Mouse (Mus musculus): ENCODE data around the gene Tbc1d14. TPM values are rescaled to one million over a fixed set of nuclear protein-coding genes. Genes with fewer than 3 reads are reported as not detected.

The Tbc1d14 gene
- polyA plus RNA-seq, 1 experiment from 2014 or later = 40.1 TPM

DNA sequence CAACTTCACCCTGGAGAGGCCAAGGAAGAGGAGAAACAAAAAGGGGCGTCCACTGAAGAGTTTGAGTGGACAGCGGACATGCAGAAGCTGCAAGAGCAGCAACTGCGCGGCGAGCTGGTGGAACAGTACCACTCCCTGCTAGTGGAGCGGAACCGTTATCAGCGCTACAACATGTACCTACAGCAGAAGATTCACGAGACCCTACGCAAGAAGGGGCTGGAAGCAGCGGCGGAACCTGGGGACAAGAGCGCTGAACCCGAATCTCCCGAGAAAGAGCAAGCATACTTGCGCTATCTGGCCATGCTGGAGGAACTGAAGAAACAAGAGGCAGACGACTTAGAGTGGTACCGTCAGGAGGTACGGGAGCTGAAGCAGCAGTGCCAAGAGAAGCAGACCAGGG, 107.8 kb downstream of the Tbc1d14 start:
- H3K9ac ChIP-seq = no peak overlapping the region
- no peaks in the 10 kb centered on the region for H3K9me3 ChIP-seq
- ATAC-seq (ENCODE audit: insufficient number of reproducible peaks, low FRiP score, low TSS enrichment, low read depth) = no peak
- peaks cover 27% of the 10 kb centered on the region for H3K27me3 ChIP-seq
- peak overlapping the region; percentile 92 for H3K4me3 ChIP-seq
- H3K27ac ChIP-seq = no peak overlapping the region
- peak overlapping the region; percentile 87 for H3K4me2 ChIP-seq
- H3K36me3 ChIP-seq = no peaks in the 10 kb centered on the region
- WGBS = 37% methylated on average over 19 of the region's 19 CpGs
- peaks cover 28% of the 10 kb centered on the region for H3K4me1 ChIP-seq

DNA sequence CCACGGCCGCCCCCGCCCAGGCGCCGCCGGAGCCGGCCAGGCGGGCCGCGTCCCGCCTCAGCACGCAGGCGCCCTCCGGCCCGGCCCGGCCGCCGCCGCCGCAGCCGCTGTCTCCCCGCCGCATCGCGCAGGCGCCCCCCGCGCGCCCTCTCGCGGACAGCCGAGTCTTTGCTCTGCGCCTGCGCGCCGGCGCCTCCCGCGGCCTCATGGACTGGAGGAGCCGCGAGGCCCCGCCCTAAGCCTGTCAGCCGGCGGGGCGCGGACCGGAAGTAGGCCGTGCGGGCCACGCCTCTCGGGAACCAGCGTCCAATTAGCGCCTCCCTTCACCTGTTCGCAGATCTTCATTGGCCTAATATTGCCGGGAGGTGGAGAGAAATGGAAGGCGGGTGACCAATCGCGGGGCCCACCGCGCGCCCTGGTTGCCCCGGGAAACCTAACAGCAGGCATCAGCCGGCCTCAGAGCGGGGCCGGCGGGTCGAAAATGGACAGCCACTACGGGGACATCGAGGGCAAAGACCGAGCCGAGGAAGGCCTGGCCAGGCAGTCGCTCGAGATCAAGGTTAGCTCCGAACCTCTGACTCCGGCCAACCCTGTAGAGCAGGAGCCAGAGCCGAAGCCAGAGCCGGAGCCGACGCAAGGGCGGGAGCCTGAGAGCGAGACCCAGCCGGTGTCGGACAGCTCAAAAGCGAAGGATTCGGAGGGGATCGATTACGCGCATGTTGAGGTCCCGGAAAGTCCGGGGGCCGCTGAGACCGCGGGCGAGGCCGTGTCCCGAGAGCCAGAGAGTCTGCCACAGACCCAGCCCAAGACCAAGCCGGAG, 108.7 kb downstream of the Tbc1d14 start, which contains the start of the genes Tada2b and Ccdc96:
TSS of gene Tada2b (minus strand) at position 115 of the 820 bp plus-strand sequence.
TSS of gene Ccdc96 (plus strand) at position 418 of the 820 bp plus-strand sequence.
- ATAC-seq (ENCODE audit: insufficient number of reproducible peaks, low FRiP score, low TSS enrichment, low read depth) = peak; percentile 99

DNA sequence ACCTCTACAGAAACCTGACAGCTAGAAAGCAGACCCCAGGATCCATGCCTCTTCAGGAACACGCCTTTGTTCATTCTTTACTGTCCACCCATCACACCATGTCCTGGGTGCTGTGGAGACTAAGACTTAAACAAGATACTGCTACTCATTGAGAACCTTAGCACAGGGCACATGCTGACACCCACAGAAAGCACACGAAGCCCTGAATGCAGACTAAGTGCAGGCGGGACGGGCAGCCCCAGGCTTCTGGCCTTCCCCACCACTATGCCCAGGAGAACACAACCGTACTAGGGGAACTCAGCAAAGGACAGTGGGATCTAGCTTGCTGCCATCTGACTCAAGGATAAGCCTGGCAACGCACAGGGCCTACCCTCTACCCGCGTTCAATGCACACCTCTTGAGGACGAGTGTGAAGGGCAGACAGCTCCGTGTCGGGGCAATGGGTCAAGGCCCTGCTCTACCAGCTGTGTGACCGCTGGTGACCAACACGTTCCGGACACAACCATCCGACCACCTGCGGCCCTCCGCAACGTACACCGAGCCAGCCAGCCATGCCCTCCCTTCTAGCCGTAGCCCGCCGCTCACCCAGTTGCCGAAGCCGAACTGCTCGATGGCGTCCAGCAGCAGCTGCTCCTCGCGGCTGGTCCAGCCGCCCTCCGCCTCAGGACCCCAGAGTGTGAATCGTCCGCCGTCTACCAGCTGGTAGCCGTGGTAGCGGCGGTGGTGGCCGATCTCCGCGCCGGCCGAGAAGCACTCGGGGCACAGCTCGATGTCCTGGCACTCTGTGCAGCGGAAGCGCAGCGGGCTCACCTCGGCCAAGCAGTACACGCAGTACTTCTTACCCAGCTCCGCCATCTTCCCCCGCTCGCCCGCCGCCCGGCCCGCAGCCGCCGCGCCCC, 109.6 kb downstream of the Tbc1d14 start:
- Histone ChIP-seq H3K4me2 (peak overlapping the region; percentile 58), H3K36me3 (no peaks in the 10 kb centered on the region), H3K9ac (peak overlapping the region; percentile 69), H3K4me1 (peaks cover 28% of the 10 kb centered on the region), H3K27ac (peak overlapping the region; percentile 77), H3K27me3 (peaks cover 27% of the 10 kb centered on the region), H3K9me3 (no peaks in the 10 kb centered on the region), H3K4me3 (peak overlapping the region; percentile 92)
- ATAC-seq (ENCODE audit: insufficient number of reproducible peaks, low FRiP score, low TSS enrichment, low read depth) = no peak; the same call in 1 of the 2 replicates
- WGBS = 1% methylated on average over 58 of the region's 58 CpGs

More for the DNA sequence above, 108.7 kb downstream of the Tbc1d14 start, which contains the start of the genes Tada2b and Ccdc96:
- Histone ChIP-seq H3K9me3 (no peaks in the 10 kb centered on the region), H3K27me3 (peaks cover 27% of the 10 kb centered on the region), H3K9ac (peak within 1 kb of the TSS; percentile 69), H3K27ac (peak within 1 kb of the TSS; percentile 77), H3K4me3 (peak within 1 kb of the TSS; percentile 92), H3K4me1 (peaks cover 28% of the 10 kb centered on the region), H3K4me2 (peak within 1 kb of the TSS; percentile 87), H3K36me3 (no peaks in the 10 kb centered on the region)
- WGBS = 1% methylated on average over 93 of the region's 97 CpGs

DNA sequence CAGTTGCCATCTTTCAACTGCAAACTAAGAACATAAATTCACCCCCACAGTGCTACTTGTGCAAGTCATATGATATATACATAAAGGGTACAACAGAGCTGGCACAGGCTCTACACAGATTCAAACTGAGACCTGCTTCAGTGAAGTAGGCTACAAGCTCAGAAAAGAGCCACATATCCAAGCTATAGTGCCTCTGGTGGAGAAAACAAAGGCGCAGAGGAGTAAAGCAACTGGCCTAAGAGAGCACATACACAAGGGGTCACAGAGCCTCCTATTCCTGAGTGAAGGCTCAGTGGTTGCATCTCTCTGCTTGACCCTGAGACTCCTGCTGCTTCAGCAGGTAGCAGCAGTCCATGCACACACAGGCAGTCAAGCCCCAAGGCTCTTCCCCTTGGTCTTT, 112.0 kb downstream of the Tbc1d14 start:
- H3K36me3 ChIP-seq = peaks cover 6% of the 10 kb centered on the region
- no peak overlapping the region for H3K9ac ChIP-seq
- no peak overlapping the region for H3K4me3 ChIP-seq
- no peak overlapping the region for H3K27ac ChIP-seq
- WGBS = 73% methylated on average over 1 of the region's 1 CpGs
- ATAC-seq (ENCODE audit: insufficient number of reproducible peaks, low FRiP score, low TSS enrichment, low read depth) = no peak
- H3K4me2 ChIP-seq = no peak overlapping the region
- H3K27me3 ChIP-seq = peaks cover 16% of the 10 kb centered on the region
- H3K4me1 ChIP-seq = peaks cover 30% of the 10 kb centered on the region
- no peaks in the 10 kb centered on the region for H3K9me3 ChIP-seq

DNA sequence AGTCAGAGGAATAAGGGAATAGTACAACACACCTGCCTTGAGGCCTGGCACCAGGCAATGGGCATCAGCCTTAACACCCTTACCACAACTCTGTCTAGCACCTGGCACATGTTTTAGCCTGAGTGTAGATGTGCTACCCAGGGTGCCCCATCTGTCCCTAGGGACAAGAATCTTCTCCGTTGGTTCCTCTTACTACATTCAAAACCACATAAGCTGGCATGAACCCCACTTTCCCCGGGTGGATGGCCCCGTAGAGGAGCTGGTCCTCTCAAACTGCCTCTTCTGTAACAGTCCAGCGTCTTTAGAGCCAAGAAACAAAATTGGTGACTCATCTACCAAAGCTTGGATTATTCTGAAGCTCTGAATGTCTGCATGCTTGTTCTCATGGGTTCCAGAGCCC, 112.7 kb downstream of the Tbc1d14 start:
- Histone ChIP-seq H3K36me3 (peaks cover 14% of the 10 kb centered on the region), H3K27ac (no peak overlapping the region), H3K4me3 (no peak overlapping the region), H3K4me1 (peaks cover 30% of the 10 kb centered on the region), H3K4me2 (no peak overlapping the region), H3K9ac (no peak overlapping the region), H3K9me3 (no peaks in the 10 kb centered on the region), H3K27me3 (peaks cover 9% of the 10 kb centered on the region)
- WGBS = 83% methylated on average over 4 of the region's 4 CpGs
- no peak for ATAC-seq (ENCODE audit: insufficient number of reproducible peaks, low FRiP score, low TSS enrichment, low read depth)

DNA sequence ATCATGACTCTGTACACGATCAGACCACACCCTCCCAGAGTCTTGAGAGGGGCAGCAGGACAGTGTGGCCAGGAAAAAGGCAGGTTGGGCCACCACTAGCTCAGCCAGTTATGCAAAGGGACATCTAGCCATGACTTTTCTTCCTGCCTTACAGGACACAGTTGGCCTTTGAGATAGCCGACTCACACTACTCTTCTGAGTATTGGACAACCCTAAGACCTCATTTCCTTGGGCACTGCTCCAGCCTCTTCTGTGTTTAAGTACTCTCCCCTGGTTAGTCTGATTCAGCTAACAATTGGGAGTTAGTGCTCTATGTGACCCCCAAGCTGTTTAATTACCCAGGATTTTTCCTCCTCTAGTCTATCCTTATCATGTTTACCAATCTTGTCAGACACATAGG, 113.3 kb downstream of the Tbc1d14 start:
- no peaks in the 10 kb centered on the region for H3K9me3 ChIP-seq
- no peak overlapping the region for H3K4me2 ChIP-seq
- WGBS = 71% methylated on average over 2 of the region's 2 CpGs
- no peak overlapping the region for H3K27ac ChIP-seq
- no peak overlapping the region for H3K9ac ChIP-seq
- H3K4me1 ChIP-seq = peaks cover 23% of the 10 kb centered on the region
- no peak for ATAC-seq (ENCODE audit: insufficient number of reproducible peaks, low FRiP score, low TSS enrichment, low read depth)
- no peak overlapping the region for H3K4me3 ChIP-seq
- H3K27me3 ChIP-seq = peaks cover 2% of the 10 kb centered on the region
- peaks cover 18% of the 10 kb centered on the region for H3K36me3 ChIP-seq

DNA sequence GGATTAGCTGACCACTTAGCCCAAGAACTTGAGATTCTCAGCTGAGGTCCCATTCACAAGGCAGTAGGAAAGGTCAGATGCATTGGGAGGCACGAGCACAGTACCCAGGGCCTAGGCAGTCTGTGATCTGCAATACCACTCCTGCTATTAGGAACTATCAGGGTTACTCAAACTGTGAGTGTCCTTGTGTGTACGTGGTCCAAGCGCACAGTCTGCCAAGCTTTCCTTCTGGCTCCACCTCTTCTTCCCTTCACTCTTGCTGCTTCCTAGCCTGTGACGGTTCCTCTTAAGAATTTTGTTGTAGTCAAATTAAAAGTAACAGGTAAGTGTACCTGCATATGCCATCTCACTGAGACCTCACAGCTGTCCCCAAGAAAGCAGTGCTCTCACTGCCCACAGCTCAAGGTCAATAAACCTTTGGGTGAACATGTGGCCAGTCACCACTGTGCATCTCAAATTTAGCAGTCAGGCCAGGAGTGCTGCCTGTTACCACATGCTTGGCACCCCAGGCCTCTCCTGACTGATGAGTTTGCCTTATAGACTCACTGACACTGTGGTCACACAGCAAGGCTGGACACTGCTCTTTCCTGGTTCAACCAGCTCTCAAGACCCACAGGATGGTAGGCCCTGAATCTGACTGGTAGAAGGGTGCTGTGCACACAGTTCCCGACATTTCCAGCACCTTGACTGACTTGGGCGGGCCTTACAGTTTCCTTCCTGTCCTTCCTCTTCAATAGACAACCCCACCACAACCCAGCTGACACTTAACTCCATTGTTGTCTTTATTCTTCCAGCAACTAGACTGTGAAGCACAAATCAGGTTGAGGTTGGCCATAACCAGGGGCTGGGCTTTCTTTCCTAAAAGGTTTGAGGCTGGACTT, 114.3 kb downstream of the Tbc1d14 start:
- ATAC-seq (ENCODE audit: insufficient number of reproducible peaks, low FRiP score, low TSS enrichment, low read depth) = no peak
- 87% methylated on average over 6 of the region's 6 CpGs for WGBS

DNA sequence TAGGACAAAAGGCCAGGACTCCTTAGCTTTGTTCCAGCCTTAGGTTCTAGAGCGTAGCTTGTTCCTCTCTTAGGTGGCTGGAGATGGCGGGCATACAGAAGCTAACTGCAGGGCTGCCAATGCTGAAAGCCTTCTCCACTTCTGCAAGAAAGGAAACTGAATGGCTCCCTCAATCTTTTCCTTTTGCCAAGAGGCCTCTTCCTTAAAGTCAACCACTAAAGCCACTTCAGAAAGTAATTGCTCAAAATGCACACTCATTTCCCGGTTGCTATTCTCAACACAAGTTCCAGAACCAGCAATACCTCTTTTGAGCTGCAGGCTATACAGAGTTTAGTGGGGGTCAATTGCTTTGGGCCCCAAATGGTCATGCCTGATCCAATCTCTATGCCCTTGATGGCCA, 115.6 kb downstream of the Tbc1d14 start:
- Histone ChIP-seq H3K27me3 (no peaks in the 10 kb centered on the region), H3K9me3 (no peaks in the 10 kb centered on the region), H3K4me2 (no peak overlapping the region), H3K9ac (no peak overlapping the region), H3K4me3 (no peak overlapping the region), H3K27ac (no peak overlapping the region), H3K36me3 (peaks cover 33% of the 10 kb centered on the region), H3K4me1 (peaks cover 11% of the 10 kb centered on the region)
- ATAC-seq (ENCODE audit: insufficient number of reproducible peaks, low FRiP score, low TSS enrichment, low read depth) = no peak
- 90% methylated on average over 3 of the region's 3 CpGs for WGBS

More for the DNA sequence above, 114.3 kb downstream of the Tbc1d14 start:
- Histone ChIP-seq H3K4me2 (no peak overlapping the region), H3K27me3 (no peaks in the 10 kb centered on the region), H3K27ac (no peak overlapping the region), H3K4me1 (peaks cover 20% of the 10 kb centered on the region), H3K9ac (no peak overlapping the region), H3K9me3 (no peaks in the 10 kb centered on the region), H3K36me3 (peaks cover 23% of the 10 kb centered on the region), H3K4me3 (no peak overlapping the region)

DNA sequence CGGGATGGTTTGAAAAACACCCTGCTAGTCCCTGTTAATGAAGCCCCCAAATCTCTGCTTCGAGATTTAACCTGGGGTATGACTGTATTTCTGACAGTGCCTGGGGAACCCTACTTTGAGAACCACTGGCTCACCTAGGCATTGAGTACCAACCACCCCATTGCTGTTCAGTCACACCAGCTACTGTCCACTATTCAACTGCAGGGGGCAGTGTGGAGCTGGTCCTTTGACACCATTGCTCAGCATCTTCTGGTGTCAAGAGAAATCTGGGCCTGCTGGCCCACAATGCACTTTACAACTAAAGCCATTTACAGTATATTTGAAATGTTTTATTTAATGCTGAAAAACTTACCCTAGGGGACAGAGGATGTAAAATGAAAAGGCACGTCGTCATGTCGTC, 118.8 kb downstream of the Tbc1d14 start:
- Histone ChIP-seq H3K4me2 (no peak overlapping the region), H3K27me3 (no peaks in the 10 kb centered on the region), H3K9me3 (no peaks in the 10 kb centered on the region), H3K4me1 (0 out of 2 replicates have a peak, but pooled peaks cover 2% of the 10 kb centered on the region), H3K9ac (no peak overlapping the region), H3K27ac (no peak overlapping the region), H3K4me3 (no peak overlapping the region), H3K36me3 (peaks cover 65% of the 10 kb centered on the region)
- no peak for ATAC-seq (ENCODE audit: insufficient number of reproducible peaks, low FRiP score, low TSS enrichment, low read depth)
- 88% methylated on average over 5 of the region's 5 CpGs for WGBS

DNA sequence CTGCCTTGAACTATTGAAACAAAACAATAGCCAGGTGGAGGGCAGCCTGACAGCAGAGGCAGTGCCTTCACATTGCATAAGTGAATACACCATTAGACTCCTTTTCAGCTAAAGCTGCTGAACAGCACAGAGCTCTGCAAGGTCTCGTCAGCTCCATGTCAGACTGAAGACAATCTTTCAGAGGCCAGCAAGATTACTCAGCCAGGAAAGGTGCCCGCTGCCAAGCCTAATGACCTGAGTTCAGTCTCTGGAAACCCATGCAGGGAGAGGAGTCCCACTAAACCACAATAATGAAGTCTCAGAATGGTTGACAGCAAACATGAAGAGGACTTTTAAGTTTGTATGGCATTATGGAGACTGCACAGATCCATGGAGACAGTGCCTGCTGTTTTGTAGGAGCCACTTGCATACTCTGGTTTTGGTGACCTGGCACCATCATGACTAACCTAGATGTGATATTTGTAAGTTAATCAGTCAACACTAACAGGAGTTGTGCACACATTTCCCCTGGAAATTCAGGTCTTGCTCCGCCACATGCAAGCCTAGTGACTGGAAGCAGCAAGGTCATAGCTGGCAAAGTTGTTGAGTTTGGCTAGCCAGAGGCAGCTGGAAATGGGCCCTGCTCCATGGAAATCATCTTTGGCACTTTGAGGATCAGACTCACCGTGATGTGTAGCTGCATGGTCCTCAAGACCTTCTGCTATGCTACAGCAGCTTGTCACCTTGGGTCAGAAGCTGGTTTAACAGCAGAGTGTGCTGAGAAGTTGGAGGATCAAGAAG, 120.0 kb downstream of the Tbc1d14 start:
- ATAC-seq (ENCODE audit: insufficient number of reproducible peaks, low FRiP score, low TSS enrichment, low read depth) = no peak
- Histone ChIP-seq H3K27me3 (no peaks in the 10 kb centered on the region), H3K4me3 (no peak overlapping the region), H3K4me2 (no peak overlapping the region), H3K27ac (no peak overlapping the region), H3K4me1 (0 out of 2 replicates have a peak, but pooled peaks cover 2% of the 10 kb centered on the region), H3K9ac (no peak overlapping the region), H3K36me3 (peaks cover 71% of the 10 kb centered on the region), H3K9me3 (no peaks in the 10 kb centered on the region)
- WGBS = 90% methylated on average over 4 of the region's 4 CpGs
